Mouse (Mus musculus) cortical plate, adult 2 months (tissue): ENCODE measurements around the gene Srd5a1. TPM values are rescaled to one million over a fixed set of nuclear protein-coding genes. Genes with fewer than 3 reads are reported as not detected.

Experiments used
- H3K27ac ChIP-seq: fragments of 200-500 bp; 2 replicates; pipeline ENCODE4 v1.5.1; 2012; ENCODE audit warnings: low read length, control low read depth, inconsistent platforms; ENCODE audit not compliant: insufficient read depth
- H3K4me1 ChIP-seq: fragments of 200-500 bp; 2 replicates; pipeline ENCODE4 v1.6.1; 2011; ENCODE audit warnings: low read length; ENCODE audit not compliant: control insufficient read depth, insufficient read depth
- H3K4me3 ChIP-seq: fragments of 200-500 bp; 2 replicates; pipeline ENCODE4 v1.5.1; 2011; ENCODE audit warnings: mild to moderate bottlenecking, low read length, control low read depth; ENCODE audit not compliant: insufficient read depth
- CTCF ChIP-seq: fragments of 200-500 bp; IDR thresholded peaks from 2 replicates; pipeline ENCODE4 v1.5.1; 2011; ENCODE audit warnings: mild to moderate bottlenecking, control low read depth, low read length; ENCODE audit not compliant: insufficient read depth; ENCODE audit errors: extremely low read depth
- POLR2A ChIP-seq: fragments of 200-500 bp; IDR thresholded peaks from 2 replicates; pipeline ENCODE4 v1.6.1; 2011; ENCODE audit warnings: mild to moderate bottlenecking, low read length, control low read depth; ENCODE audit not compliant: insufficient read depth; ENCODE audit errors: extremely low read depth
- polyA plus RNA-seq: library from polyadenylated mRNA; depleted of rRNA; stranded (reverse); fragments of >200 nt; gene quantifications from 2 replicates; pipeline ENCODE4 v1.2.3, GENCODE M21; 2012

Gene Srd5a1
- polyA plus RNA-seq, 1 experiment, result 14.7 TPM

- Histone ChIP-seq H3K4me3 (no peak overlapping the region), H3K27ac (no peak overlapping the region), H3K4me1 (0 out of 2 replicates have a peak, but pooled peaks cover 2% of the 10 kb centered on the region)
- TF ChIP-seq POLR2A, result no peak
- no peak for TF ChIP-seq CTCF
Measured at GRCm38 (mm10) chr13:69598867-69599266, 12.4 kb downstream of the Srd5a1 start.

GRCm38 (mm10) chr13:69596515-69596914 lies 14.7 kb downstream of the Srd5a1 start:
- no peak overlapping the region for H3K27ac ChIP-seq
- H3K4me1 ChIP-seq, result no peaks in the 10 kb centered on the region
- TF ChIP-seq POLR2A, result no peak
- no peak for TF ChIP-seq CTCF
- no peak overlapping the region for H3K4me3 ChIP-seq

- TF ChIP-seq CTCF, result no peak
- TF ChIP-seq POLR2A, result no peak
- Histone ChIP-seq H3K4me1 (no peaks in the 10 kb centered on the region), H3K4me3 (no peak overlapping the region), H3K27ac (no peak overlapping the region)
Measured at GRCm38 (mm10) chr13:69595911-69596310, 15.3 kb downstream of the Srd5a1 start.

GRCm38 (mm10) chr13:69594577-69595256 lies 16.5 kb downstream of the Srd5a1 start:
- Histone ChIP-seq H3K4me3 (no peak overlapping the region), H3K27ac (no peak overlapping the region), H3K4me1 (no peaks in the 10 kb centered on the region)
- no peak for TF ChIP-seq POLR2A
- no peak for TF ChIP-seq CTCF

GRCm38 (mm10) chr13:69593453-69593852 lies 17.8 kb downstream of the Srd5a1 start:
- H3K4me1 ChIP-seq, result no peaks in the 10 kb centered on the region
- H3K27ac ChIP-seq, result no peak overlapping the region
- H3K4me3 ChIP-seq, result no peak overlapping the region
- no peak for TF ChIP-seq CTCF
- TF ChIP-seq POLR2A, result no peak

GRCm38 (mm10) chr13:69592226-69592625 lies 19.0 kb downstream of the Srd5a1 start:
- Histone ChIP-seq H3K4me3 (no peak overlapping the region), H3K27ac (no peak overlapping the region), H3K4me1 (no peaks in the 10 kb centered on the region)
- TF ChIP-seq POLR2A (no peak), CTCF (no peak)

GRCm38 (mm10) chr13:69591338-69591737 lies 19.9 kb downstream of the Srd5a1 start:
- TF ChIP-seq CTCF (no peak), POLR2A (no peak)
- Histone ChIP-seq H3K4me3 (no peak overlapping the region), H3K4me1 (no peaks in the 10 kb centered on the region), H3K27ac (no peak overlapping the region)

- Histone ChIP-seq H3K4me1 (no peaks in the 10 kb centered on the region), H3K27ac (no peak overlapping the region), H3K4me3 (no peak overlapping the region)
- TF ChIP-seq CTCF, result no peak
Measured at GRCm38 (mm10) chr13:69588263-69588662, 23.0 kb downstream of the Srd5a1 start.

- H3K4me3 ChIP-seq, result no peak overlapping the region
- no peak overlapping the region for H3K27ac ChIP-seq
- H3K4me1 ChIP-seq, result no peaks in the 10 kb centered on the region
- no peak for TF ChIP-seq CTCF
Measured at GRCm38 (mm10) chr13:69587849-69588248, 23.4 kb downstream of the Srd5a1 start.

- no peaks in the 10 kb centered on the region for H3K4me1 ChIP-seq
- TF ChIP-seq POLR2A (no peak), CTCF (no peak)
- no peak overlapping the region for H3K4me3 ChIP-seq
- H3K27ac ChIP-seq, result no peak overlapping the region
Measured at GRCm38 (mm10) chr13:69586337-69586736, 24.9 kb downstream of the Srd5a1 start.

GRCm38 (mm10) chr13:69585828-69586227 lies 25.4 kb downstream of the Srd5a1 start:
- TF ChIP-seq POLR2A, result no peak
- no peak for TF ChIP-seq CTCF

More at GRCm38 (mm10) chr13:69585828-69586227, 25.4 kb downstream of the Srd5a1 start:
- Histone ChIP-seq H3K27ac (no peak overlapping the region), H3K4me1 (no peaks in the 10 kb centered on the region), H3K4me3 (no peak overlapping the region)
